Mouse (Mus musculus): ENCODE measurements around the gene Mest.

The Mest gene

DNA sequence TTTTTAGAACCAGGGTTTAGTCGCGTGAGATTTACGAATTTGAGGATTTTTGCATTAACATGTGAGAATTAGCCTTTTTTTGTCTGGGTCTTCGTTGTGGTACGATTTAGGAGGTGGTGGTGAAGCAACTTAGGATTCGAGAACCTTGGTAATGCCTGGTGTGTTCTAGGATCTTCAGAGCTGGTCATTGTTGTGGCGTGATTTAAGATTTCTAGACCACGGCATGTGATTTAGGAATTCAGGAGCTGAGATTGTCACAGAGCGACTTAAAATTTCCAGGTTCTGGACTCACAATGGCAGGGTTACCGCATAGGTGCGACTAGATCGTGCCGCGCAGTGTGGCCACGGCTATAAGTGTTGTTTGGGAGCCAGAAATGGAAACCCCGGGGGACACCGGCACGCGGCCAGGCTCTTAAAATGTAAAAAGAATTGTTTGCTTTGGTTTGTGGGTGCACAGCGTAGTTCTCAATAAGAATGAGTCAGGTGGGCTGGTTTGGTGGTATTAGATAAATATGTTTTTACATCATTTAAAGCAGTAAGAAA lies 15.2 kb downstream of the Mest start:
- DNase-seq (ENCODE audit: extremely low spot score, low spot score): no peak

GRCm38 (mm10) chr6:30739177-30739747 lies 15.9 kb downstream of the Mest start:
- DNase-seq (ENCODE audit: extremely low spot score, low spot score): no peak

DNA sequence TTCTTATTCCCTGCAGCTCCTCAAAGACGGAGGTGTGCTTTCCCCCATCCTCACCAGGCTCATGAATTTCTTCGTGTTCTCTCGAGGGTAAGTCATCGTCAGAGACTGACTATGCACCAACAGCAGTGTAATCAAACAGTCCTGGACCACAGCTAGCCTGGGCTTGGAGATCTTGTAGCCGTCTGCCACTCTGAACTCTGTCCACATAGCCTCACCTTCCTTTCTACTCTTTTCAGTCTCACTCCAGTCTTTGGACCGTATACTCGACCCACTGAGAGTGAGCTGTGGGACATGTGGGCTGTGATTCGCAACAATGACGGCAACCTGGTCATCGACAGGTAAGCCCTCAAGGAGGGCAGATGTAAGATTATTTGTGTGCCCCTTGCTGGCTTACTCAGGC lies 21.5 kb downstream of the Mest start:
- DNase-seq (ENCODE audit: extremely low spot score, low spot score): no peak

- DNase-seq (ENCODE audit: extremely low spot score, low spot score): no peak
These were observed 22.2 kb downstream of the Mest start for GRCm38 (mm10) chr6:30745591-30745990.

DNA sequence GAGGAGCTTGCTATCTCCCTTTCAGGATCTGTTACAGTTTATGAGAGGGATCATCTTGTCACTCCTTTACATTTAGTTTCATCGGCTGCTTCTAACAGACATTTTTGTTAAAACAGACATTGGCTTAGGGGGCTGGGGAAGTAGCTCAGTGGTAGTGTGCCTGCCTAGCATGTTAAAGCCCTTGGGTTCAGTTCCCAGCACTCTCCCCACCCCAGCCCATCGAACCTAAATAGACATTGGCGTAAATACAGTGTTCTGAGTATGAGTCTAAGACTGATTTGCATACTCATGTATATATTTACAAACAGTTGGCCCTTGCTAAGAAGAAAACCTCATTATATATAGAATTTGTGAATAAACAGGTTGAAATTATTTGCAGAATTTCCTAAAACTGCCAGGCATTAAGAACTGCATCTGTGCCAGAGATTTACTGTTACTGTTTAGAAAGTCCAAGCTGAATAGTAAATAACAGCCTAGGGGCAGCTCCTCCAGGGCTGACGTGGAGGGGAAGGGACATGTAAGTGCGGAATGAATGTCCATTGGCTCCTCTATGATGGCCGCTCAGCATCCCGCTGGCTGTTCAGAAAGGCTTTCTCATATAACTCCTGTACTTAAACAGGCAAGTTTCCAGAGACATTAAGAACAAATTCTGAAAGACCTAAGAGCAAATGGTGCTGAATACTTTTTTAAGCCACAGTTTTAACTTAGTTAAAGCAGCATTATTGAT lies 24.4 kb downstream of the Mest start:
- DNase-seq (ENCODE audit: extremely low spot score, low spot score): no peak

DNA sequence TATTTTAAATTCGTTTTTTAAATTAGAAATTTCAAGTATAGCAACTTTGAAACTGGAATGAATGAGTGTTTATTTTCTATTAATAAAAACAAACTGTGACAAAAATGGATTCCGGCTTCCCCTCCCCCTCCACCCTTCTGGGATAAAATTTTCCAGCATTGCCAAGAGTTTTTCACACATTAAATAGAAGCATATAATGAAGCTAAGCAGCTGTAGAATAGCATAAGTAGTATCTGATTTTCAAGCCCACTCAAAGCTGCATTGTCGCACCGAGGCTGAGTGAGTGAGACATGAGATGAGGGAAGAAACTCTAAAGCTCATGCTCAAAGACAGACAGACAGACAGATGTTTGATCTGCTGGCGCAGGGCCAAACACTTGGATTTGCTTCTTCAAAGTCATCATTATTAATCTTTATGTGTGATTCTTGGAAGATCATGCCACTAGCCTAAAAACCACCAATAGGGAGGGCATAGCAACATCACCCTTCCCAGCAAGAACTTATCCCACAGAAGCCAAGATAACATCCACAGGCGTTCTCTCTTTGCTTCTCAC lies 25.1 kb downstream of the Mest start:
- no peak for DNase-seq (ENCODE audit: extremely low spot score, low spot score)

DNA sequence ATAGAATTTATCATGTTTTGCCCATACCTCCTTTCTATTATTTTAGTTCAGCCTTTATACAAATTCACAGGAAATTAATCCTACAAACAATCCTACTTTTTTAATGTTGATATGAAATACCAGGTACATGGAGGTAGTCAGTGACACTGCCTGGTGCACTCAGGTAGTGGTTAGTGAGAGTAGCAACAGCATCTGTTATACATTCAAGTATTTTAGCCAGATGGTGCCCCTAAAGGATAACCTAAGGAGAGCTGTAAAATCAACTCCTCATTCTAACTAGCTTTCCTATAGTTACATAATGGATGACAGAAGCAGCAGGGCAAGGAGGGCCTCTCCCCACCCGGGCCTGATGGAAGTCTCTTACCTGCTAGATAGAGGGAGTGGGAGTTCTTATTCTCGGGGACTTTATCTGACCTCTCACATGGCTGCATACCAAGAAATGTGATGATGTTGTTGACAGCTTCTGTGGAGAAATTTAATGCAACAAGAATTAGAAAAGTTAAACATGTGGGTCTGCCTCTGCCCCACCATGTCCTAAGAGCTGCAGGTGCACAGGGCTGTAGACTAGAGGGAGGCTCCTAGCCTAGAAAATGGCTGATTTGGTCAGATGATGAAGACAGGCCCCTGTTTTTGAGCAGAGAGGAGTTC lies 25.8 kb downstream of the Mest start:
- no peak for DNase-seq (ENCODE audit: extremely low spot score, low spot score)

GRCm38 (mm10) chr6:30749892-30750291 lies 26.5 kb downstream of the Mest start:
- DNase-seq (ENCODE audit: extremely low spot score, low spot score): no peak

- no peak for DNase-seq (ENCODE audit: extremely low spot score, low spot score)
These were observed 27.1 kb downstream of the Mest start for GRCm38 (mm10) chr6:30750482-30750881.

DNA sequence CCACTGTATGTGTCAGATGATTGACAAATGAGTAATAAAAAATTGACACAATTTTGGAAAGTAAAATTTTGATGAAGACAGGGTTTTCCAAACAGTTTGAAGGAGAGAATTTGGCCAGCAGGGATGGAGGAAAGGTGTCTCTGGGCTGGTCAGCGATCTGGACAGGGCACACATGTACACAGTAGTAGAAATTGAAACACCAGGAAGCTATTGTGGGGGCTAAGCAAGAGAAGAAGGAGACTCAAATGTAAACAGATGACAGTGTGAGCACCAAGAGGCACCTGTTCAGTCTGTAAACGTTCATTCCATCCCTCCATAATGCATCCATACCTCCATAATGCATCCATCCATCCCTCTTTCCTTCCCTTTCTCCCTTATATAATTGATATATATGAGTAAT lies 27.9 kb downstream of the Mest start:
- no peak for DNase-seq (ENCODE audit: extremely low spot score, low spot score)
